Mouse (Mus musculus): ENCODE results near the gene Slit3.

DNA sequence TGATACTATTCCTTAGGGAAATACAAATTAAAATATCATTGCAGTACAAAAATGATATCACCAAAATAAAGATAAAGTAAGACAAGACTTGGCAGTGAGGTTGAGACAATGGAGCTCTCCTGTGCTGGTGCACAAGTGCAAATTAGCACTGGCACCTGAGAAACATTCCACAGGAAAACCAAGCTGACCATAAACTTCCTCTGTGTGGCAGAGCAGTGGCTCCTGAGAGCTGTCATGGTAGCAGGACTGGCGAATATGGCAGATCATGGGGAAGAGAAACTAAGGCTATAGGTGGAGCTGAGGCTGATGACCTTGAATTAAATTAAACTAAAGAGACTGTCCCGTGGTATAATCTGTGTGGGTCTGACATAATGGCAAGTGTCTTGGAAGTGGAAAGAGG lies 33.6 kb upstream of the Slit3 start:
- TF ChIP-seq CTCF (IDR thresholded peaks at IDR 0.05; ENCODE audit: low read depth) (no peak), EP300 (IDR thresholded peaks at IDR 0.05; ENCODE audit: low read depth) (no peak)

Data from liver, embryonic 14.5 days (tissue).